Mouse (Mus musculus) left cerebral cortex, adult 9 months (tissue): Measurements from ENCODE around the gene Stoml3.
A peak's percentile ranks its signal among the peaks of the same experiment; 100 is the strongest.

Experiments
- DNase-seq, 2 experiments: peaks; one replicate each; pipeline ENCODE4 v3.0.0; 2022; ENCODE audit warnings: low spot score in 2 of 2

Stoml3 gene

DNA sequence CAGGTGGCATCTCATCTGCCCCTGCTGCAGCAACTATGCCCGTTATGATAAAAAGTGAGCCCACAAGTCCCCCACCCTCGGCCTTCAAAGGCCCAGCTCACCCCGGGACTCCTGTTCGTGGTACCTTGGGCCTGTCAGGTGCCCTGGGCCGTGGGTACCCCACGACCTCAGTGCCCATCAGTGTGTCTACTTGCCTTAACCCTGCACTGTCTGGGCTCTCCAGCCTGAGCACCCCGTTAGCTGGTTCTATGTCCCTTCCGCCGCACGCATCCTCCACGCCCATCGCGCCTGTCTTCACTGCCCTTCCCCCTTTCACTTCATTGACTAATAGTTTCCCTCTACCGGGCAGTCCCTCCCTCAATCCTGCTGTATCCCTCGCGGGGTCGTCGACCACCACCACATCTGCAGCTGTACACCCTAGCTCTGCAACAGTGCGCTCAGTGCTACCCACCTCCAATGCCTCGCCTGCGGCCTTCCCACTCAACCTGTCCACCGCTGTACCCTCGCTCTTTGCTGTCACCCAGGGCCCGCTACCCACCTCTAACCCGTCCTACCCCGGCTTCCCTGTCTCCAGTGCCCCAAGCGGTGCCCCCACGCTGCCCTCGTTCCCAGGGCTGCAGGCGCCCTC lies 9.9 kb upstream of the Stoml3 start:
- no peak for DNase-seq

- no peak for DNase-seq
Observed at GRCm38 (mm10) chr3:53483414-53484059, 4.9 kb upstream of the Stoml3 start.

DNA sequence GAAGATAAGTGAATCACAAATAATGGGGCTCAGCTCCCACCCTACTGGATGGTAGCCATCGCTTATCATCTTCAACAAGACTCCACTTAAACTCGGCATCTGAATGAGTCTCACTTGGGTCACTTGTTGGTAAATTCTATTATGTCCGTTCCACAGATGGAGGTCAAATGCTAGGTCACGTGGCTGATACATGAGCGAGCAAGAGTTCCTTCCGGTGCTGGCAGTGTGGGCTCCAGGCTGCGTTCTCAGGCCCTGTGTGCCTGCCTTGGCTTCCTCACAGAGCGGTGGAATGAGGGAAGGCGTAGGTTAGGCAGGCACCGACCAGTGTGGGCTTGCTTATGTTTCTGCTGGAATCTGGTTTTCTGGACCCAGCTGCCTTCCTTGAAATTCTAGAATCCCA lies 1.9 kb upstream of the Stoml3 start:
- no peak for DNase-seq

- no peak for DNase-seq
Observed at GRCm38 (mm10) chr3:53486996-53487576, 1.4 kb upstream of the Stoml3 start.

- DNase-seq = no peak
Observed at GRCm38 (mm10) chr3:53498351-53498905, 10.0 kb downstream of the Stoml3 start.

- no peak for DNase-seq
Observed at GRCm38 (mm10) chr3:53502428-53502827, 14.0 kb downstream of the Stoml3 start.

DNA sequence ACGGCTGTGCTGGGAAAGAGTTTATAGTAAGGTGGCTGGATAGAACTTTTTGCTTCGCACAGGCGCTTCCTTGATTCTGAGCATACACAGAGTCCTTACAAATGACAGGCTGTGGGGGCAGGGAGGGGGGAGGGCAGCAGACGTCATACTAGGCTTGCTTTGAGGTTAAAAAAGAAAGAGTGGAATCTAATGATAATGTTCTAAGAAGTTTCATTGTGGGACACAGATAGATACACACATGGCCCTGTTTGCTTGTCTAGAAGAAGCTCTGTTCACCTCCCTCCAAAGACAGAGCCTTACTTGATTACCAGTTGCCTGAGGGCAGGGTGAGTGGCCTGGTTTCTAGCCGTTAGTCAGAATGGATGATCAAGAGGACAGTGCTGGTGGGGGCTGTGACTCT lies 24.6 kb downstream of the Stoml3 start:
- DNase-seq = no peak

GRCm38 (mm10) chr3:53514221-53515065 lies 26.0 kb downstream of the Stoml3 start:
- no peak for DNase-seq

DNA sequence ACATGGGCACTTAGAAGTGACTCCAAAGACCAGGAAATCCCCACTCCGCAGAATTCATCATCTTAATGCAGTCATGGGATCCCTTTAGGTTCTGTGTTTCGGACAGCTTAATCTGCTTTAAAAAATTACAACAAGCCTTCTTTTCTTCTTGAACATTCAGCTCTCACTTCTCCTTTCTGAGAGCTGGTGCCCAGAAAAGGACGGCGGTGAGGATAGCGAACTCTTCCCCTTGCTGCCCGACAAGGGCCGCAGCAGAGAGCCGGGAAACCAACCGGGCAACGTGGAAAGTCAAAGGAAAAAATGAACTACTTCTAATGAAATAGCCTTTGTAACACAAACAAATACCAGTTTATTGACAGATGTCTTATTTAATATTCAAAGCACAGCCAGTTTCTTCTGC lies 34.3 kb downstream of the Stoml3 start:
- no peak for DNase-seq

DNA sequence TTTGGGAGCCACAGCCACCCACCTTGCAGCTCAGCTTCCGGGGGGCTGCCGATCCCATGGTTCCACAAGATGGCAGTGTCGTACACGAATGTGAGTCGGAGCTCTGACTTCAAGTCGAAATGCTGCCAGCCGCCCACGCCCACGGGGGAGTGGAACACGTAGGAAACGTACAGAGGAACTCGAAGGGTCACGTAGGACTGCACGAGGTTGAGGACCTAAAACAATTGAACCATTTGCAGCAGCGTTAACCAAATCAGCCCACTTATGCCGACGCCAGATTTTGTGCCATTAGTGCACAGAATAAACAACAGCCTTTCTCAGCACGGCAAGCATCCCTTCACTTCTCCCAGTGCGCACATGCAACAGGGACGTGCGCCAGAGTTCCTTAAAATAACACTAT lies 37.3 kb downstream of the Stoml3 start:
- DNase-seq = peak; percentile 68 to 84

DNA sequence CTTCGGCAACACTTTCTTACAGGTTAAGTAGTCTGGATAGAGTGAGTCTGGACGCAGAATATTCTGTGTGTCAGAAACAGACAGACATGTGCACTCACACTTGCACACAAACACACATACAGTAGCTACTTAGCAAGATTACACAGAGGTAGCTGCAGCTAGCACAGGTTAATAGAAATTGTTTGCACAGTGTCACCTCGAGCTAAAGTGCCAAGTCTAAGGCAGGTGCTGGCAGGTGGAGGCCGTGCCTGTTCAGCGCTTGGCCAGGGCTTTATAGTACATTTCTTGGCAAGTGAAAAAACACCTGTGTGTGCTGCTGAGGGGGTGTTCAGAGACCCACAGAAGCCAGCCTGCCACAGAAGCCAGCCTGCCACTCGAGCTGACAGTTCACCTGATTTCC lies 41.9 kb downstream of the Stoml3 start:
- no peak for DNase-seq

DNA sequence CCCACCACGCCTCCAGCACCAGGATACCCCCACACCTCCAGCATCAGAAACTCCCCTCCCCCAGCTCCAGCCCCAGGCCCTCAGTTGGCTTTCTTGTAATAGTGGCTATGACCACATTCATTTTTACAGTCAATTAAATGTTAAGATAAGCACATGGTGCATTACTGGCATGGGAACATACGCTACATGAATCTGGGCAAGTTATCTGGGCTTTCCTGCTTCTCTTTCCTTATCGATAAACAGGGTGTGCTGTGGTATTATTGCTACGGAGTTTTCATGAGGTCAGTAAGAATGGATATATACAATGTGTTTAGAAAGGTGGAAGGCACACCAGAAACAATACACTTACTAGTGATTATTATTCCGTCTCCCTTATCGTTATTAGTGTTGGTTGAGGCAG lies 43.6 kb downstream of the Stoml3 start:
- no peak for DNase-seq

DNA sequence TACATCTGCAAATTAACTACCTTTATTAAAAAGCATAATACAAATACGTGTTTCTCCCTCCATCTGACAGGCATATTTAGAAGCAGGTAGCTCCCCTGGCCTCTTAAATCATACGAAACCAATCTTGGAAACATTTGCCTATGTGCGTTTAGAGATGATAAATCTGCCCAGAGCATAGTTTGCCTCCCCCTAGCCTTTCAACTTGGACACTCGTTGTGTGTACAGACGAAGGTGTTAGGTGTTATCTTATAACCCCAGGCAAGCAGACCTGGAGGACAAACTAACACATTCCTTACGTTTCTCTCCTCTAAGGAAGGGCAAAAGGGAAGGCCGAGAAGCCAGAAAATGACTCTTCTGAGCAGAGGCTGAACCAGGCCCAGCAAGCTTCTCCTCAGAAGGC lies 64.2 kb downstream of the Stoml3 start:
- no peak for DNase-seq

DNA sequence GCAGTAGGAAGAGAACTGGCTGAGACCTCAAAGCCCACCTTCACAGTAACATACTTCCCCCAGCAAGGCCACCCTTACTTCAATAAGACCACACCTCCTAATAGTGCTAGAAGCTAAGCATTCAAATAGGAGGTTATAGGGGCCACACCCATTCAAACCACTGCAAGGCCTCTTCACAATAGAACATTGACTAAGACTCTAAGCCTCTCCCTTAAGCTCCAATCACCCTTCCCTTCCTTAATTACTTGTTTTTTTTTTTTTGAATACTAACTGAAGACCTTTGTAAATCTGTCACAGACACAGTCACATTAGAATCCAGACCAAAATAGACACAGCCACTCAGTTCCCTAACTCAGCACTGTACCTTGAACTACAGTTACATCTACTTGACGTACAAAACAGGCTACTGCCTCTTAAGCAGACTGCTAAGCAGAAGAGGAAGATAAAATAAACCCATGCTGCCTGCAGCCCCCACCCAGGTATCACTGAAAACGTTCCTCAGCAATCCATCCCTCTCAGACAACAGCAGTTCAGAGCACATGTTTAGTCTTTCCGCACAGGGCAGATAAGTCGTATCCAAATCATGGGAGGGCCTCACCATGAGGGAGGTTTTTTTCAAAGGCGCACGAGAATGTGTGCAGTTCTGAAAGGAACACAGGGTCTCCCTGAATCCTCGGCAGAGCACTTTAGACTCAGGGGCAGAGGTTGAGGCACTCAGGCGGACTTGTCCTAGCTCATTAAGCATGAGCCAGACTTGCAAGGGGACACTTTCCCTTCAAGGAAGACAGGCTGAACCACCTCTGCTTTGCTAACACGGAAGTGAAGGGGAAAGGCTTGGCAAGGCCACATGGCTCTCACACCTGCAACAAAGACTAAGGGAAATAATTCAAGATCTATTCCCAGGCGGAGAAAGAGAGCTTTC lies 66.8 kb downstream of the Stoml3 start:
- DNase-seq = no peak

- DNase-seq = no peak
Observed at GRCm38 (mm10) chr3:53557388-53558214, 69.1 kb downstream of the Stoml3 start.
